Mouse (Mus musculus) forebrain, postnatal 0 days (tissue): ENCODE data around the gene Arntl2. TPM values are rescaled to one million over a fixed set of nuclear protein-coding genes. Genes with fewer than 3 reads are reported as not detected.

Experiments
- ATAC-seq: fragments of 200-750 bp; cut with Nextera tagmentation; 2 replicates; pipeline ENCODE4 v1.8.0; 2017; ENCODE audit warnings: mild to moderate bottlenecking, moderate library complexity
- DNase-seq: peaks from one replicate; pipeline ENCODE4 v3.0.0-alpha.2; 2015
- H3K27ac ChIP-seq: fragments of 300-500 bp; sonication (generic); 2 replicates; pipeline ENCODE4 v1.5.1; 2014; ENCODE audit warnings: low read depth, mild to moderate bottlenecking, antibody characterized with exemption, low read length, moderate library complexity, mixed read lengths
- H3K27me3 ChIP-seq: fragments of 300-500 bp; sonication (generic); 2 replicates; pipeline ENCODE4 v1.6.1; 2014; ENCODE audit warnings: mild to moderate bottlenecking, low read length, mixed read lengths; ENCODE audit not compliant: insufficient read depth
- H3K36me3 ChIP-seq: fragments of 300-500 bp; sonication (generic); 2 replicates; pipeline ENCODE4 v1.6.1; 2014; ENCODE audit warnings: mild to moderate bottlenecking, moderate library complexity; ENCODE audit not compliant: insufficient read depth
- H3K4me1 ChIP-seq: fragments of 300-500 bp; sonication (generic); 2 replicates; pipeline ENCODE4 v1.6.1; 2014; ENCODE audit warnings: antibody characterized with exemption; ENCODE audit not compliant: insufficient read depth
- H3K4me2 ChIP-seq: fragments of 300-500 bp; sonication (generic); 2 replicates; pipeline ENCODE4 v1.6.1; 2014; ENCODE audit warnings: low read depth, mild to moderate bottlenecking, moderate library complexity
- H3K4me3 ChIP-seq: fragments of 300-500 bp; sonication (generic); 2 replicates; pipeline ENCODE4 v1.5.1; 2014; ENCODE audit warnings: low read depth, low read length, mixed read lengths
- H3K9ac ChIP-seq: fragments of 300-500 bp; sonication (generic); 2 replicates; pipeline ENCODE4 v1.6.1; 2014; ENCODE audit warnings: mild to moderate bottlenecking
- H3K9me3 ChIP-seq: fragments of 300-500 bp; sonication (generic); 2 replicates; pipeline ENCODE4 v1.6.1; 2016; ENCODE audit warnings: low read length
- CTCF ChIP-seq: sonication (generic); IDR thresholded peaks from 2 replicates; pipeline ENCODE4 v1.5.1; 2016; ENCODE audit warnings: antibody characterized with exemption, control low read depth, low read depth
- WGBS: fragments of 180-500 bp; shearing (Covaris S2); extraction: QIAGEN DNeasy Blood & Tissue Kit; methylation state at CpG from one replicate; pipeline ENCODE4 v1.1.7; 2014; 5-methylcytosine and 5-hydroxymethylcytosine counted together
- polyA plus RNA-seq: library from polyadenylated mRNA; unstranded; fragments of >200 nt; fragmentation: Nextera tagmentation; extraction: Ambion mirVana; gene quantifications from 2 replicates; pipeline ENCODE4 v1.2.1, GENCODE M21; 2015
- total RNA-seq: library from RNA; depleted of rRNA; stranded (reverse); fragments of >200 nt; gene quantifications from 2 replicates; pipeline ENCODE4 v1.2.3, GENCODE M21; 2014; rRNA removed

The Arntl2 gene
- total and polyA plus RNA-seq, 2 experiments from 2014 or later, result 2.7 to 4.5 TPM

- H3K4me2 ChIP-seq, result no peak overlapping the region
- H3K27me3 ChIP-seq, result no peaks in the 10 kb centered on the region
- no peak for TF ChIP-seq CTCF
- H3K36me3 ChIP-seq, result no peaks in the 10 kb centered on the region
- WGBS, result 71% methylated on average over 12 of the region's 12 CpGs
- no peaks in the 10 kb centered on the region for H3K9me3 ChIP-seq
- DNase-seq, result peak; percentile 34
- no peaks in the 10 kb centered on the region for H3K4me1 ChIP-seq
- H3K27ac ChIP-seq, result no peak overlapping the region
- ATAC-seq, result peak; percentile 68
- no peak overlapping the region for H3K4me3 ChIP-seq
- no peak overlapping the region for H3K9ac ChIP-seq
Observed at GRCm38 (mm10) chr6:146877425-146878045, 81.7 kb downstream of the Arntl2 start.

- Histone ChIP-seq H3K36me3 (no peaks in the 10 kb centered on the region), H3K27me3 (no peaks in the 10 kb centered on the region), H3K9me3 (no peaks in the 10 kb centered on the region), H3K4me2 (no peak overlapping the region), H3K4me1 (no peaks in the 10 kb centered on the region), H3K27ac (no peak overlapping the region), H3K4me3 (no peak overlapping the region), H3K9ac (no peak overlapping the region)
- ATAC-seq (no peak), DNase-seq (no peak)
- no peak for TF ChIP-seq CTCF
- WGBS, result 11% methylated on average over 10 of the region's 10 CpGs
Observed at GRCm38 (mm10) chr6:146878926-146879325, 83.1 kb downstream of the Arntl2 start.

GRCm38 (mm10) chr6:146879856-146880255, 84.0 kb downstream of the Arntl2 start:
- Histone ChIP-seq H3K36me3 (no peaks in the 10 kb centered on the region), H3K9ac (no peak overlapping the region), H3K27me3 (no peaks in the 10 kb centered on the region), H3K27ac (no peak overlapping the region), H3K4me1 (no peaks in the 10 kb centered on the region), H3K9me3 (no peaks in the 10 kb centered on the region), H3K4me2 (no peak overlapping the region), H3K4me3 (no peak overlapping the region)
- ATAC-seq, result no peak
- 58% methylated on average over 9 of the region's 9 CpGs for WGBS
- DNase-seq, result no peak
- TF ChIP-seq CTCF, result no peak

- Histone ChIP-seq H3K27ac (no peak overlapping the region), H3K36me3 (no peaks in the 10 kb centered on the region), H3K9me3 (no peaks in the 10 kb centered on the region), H3K4me3 (no peak overlapping the region), H3K4me1 (no peaks in the 10 kb centered on the region), H3K27me3 (no peaks in the 10 kb centered on the region), H3K9ac (no peak overlapping the region), H3K4me2 (no peak overlapping the region)
- ATAC-seq, result 0 out of 2 replicates have a peak, but pooled peaks have one; percentile 18
- 67% methylated on average over 4 of the region's 4 CpGs for WGBS
- TF ChIP-seq CTCF, result no peak
- no peak for DNase-seq
Observed at GRCm38 (mm10) chr6:146880296-146880695, 84.4 kb downstream of the Arntl2 start.

- TF ChIP-seq CTCF, result no peak
- Histone ChIP-seq H3K9me3 (no peaks in the 10 kb centered on the region), H3K36me3 (no peaks in the 10 kb centered on the region), H3K27ac (no peak overlapping the region), H3K9ac (no peak overlapping the region), H3K27me3 (no peaks in the 10 kb centered on the region), H3K4me2 (no peak overlapping the region), H3K4me3 (no peak overlapping the region), H3K4me1 (0 out of 2 replicates have a peak, but pooled peaks cover 4% of the 10 kb centered on the region)
- DNase-seq (no peak), ATAC-seq (no peak)
- WGBS, result 65% methylated on average over 13 of the region's 13 CpGs
Observed at GRCm38 (mm10) chr6:146881896-146882770, 86.3 kb downstream of the Arntl2 start.

Other genes with a start within 250 kb of the Arntl2 start
- 32.2 and 34.9 TPM in 2 replicates for gene Fgfr1op2, start 218.9 kb upstream of the Arntl2 start, total RNA-seq
- gene Fgfr1op2, start 218.9 kb upstream of the Arntl2 start, polyA plus RNA-seq, result 37.3 and 37.7 TPM in 2 replicates
- 29.1 and 40.7 TPM in 2 replicates for gene Ints13, start 218.2 kb upstream of the Arntl2 start, total RNA-seq
- gene Ints13, start 218.2 kb upstream of the Arntl2 start, polyA plus RNA-seq, result 17.0 and 23.8 TPM in 2 replicates
- gene Med21, start 153.5 kb upstream of the Arntl2 start, total RNA-seq, result 65.2 and 85.3 TPM in 2 replicates
- 112 and 115 TPM in 2 replicates for gene Med21, start 153.5 kb upstream of the Arntl2 start, polyA plus RNA-seq
- 41.0 and 51.1 TPM in 2 replicates for gene Tm7sf3, start 153.2 kb upstream of the Arntl2 start, total RNA-seq
- gene Tm7sf3, start 153.2 kb upstream of the Arntl2 start, polyA plus RNA-seq, result 30.5 and 40.6 TPM in 2 replicates
- 7.1 and 7.6 TPM in 2 replicates for gene Stk38l, start 71.1 kb upstream of the Arntl2 start, total RNA-seq
- gene Stk38l, start 71.1 kb upstream of the Arntl2 start, polyA plus RNA-seq, result 8.1 and 11.0 TPM in 2 replicates
- gene Smco2, start 54.0 kb downstream of the Arntl2 start, total RNA-seq, result not detected in 2 replicates
- gene Smco2, start 54.0 kb downstream of the Arntl2 start, polyA plus RNA-seq, result not detected in 2 replicates
- gene Ppfibp1, start 92.4 kb downstream of the Arntl2 start, total RNA-seq, result 32.0 and 33.0 TPM in 2 replicates
- gene Ppfibp1, start 92.4 kb downstream of the Arntl2 start, polyA plus RNA-seq, result 15.6 and 23.8 TPM in 2 replicates
- gene 1700034J05Rik, start 158.4 kb downstream of the Arntl2 start, total RNA-seq, result not detected in 2 replicates
- gene 1700034J05Rik, start 158.4 kb downstream of the Arntl2 start, polyA plus RNA-seq, result not detected in 2 replicates
- gene Rep15, start 236.5 kb downstream of the Arntl2 start, total RNA-seq, result 1.0 and 1.1 TPM in 2 replicates
- gene Rep15, start 236.5 kb downstream of the Arntl2 start, polyA plus RNA-seq, result 0.35 and 0.74 TPM in 2 replicates
- 12.6 and 20.3 TPM in 2 replicates for gene Mrps35, start 246.7 kb downstream of the Arntl2 start, total RNA-seq
- 82.6 and 83.2 TPM in 2 replicates for gene Mrps35, start 246.7 kb downstream of the Arntl2 start, polyA plus RNA-seq